Mouse (Mus musculus) WW6 (cell line): ENCODE data around the gene Castor1.

Experiments used
- DNase-seq: peaks from one replicate; pipeline ENCODE4 v3.0.0-alpha.2; 2013; ENCODE audit warnings: low read depth, low spot score

Castor1 gene

GRCm38 (mm10) chr11:4235052-4235655 is 17.1 kb downstream of the Castor1 start:
- no peak for DNase-seq

GRCm38 (mm10) chr11:4235665-4236545 is 17.9 kb downstream of the Castor1 start, which contains the start of gene Osm:
TSS of gene Osm (plus strand) at chr11:4236420.
- no peak for DNase-seq

- no peak for DNase-seq
Observed at GRCm38 (mm10) chr11:4236546-4237067, 18.6 kb downstream of the Castor1 start.

- no peak for DNase-seq
Observed at GRCm38 (mm10) chr11:4237389-4237912, 19.4 kb downstream of the Castor1 start.

- no peak for DNase-seq
Observed at GRCm38 (mm10) chr11:4238167-4238566, 20.1 kb downstream of the Castor1 start.

GRCm38 (mm10) chr11:4239691-4240090 is 21.7 kb downstream of the Castor1 start:
- DNase-seq = no peak

- DNase-seq = no peak
Observed at GRCm38 (mm10) chr11:4240151-4240550, 22.1 kb downstream of the Castor1 start.

- DNase-seq = no peak
Observed at GRCm38 (mm10) chr11:4241180-4241579, 23.2 kb downstream of the Castor1 start.

- DNase-seq = no peak
Observed at GRCm38 (mm10) chr11:4246126-4246525, 28.1 kb downstream of the Castor1 start.

- no peak for DNase-seq
Observed at GRCm38 (mm10) chr11:4246623-4247022, 28.6 kb downstream of the Castor1 start.

- DNase-seq = no peak
Observed at GRCm38 (mm10) chr11:4247201-4247959, 29.4 kb downstream of the Castor1 start.

- no peak for DNase-seq
Observed at GRCm38 (mm10) chr11:4249151-4249550, 31.1 kb downstream of the Castor1 start.

GRCm38 (mm10) chr11:4250290-4250689 is 32.3 kb downstream of the Castor1 start:
- DNase-seq = no peak

GRCm38 (mm10) chr11:4251376-4251775 is 33.4 kb downstream of the Castor1 start:
- DNase-seq = no peak

- DNase-seq = no peak
Observed at GRCm38 (mm10) chr11:4252886-4253285, 34.9 kb downstream of the Castor1 start.

GRCm38 (mm10) chr11:4256846-4257607 is 39.0 kb downstream of the Castor1 start, which contains the start of gene Lif:
TSS of gene Lif (plus strand) at chr11:4257557.
- no peak for DNase-seq

GRCm38 (mm10) chr11:4257756-4258155 is 39.7 kb downstream of the Castor1 start:
- no peak for DNase-seq

GRCm38 (mm10) chr11:4258657-4259082 is 40.6 kb downstream of the Castor1 start:
- DNase-seq = no peak

GRCm38 (mm10) chr11:4260463-4261187 is 42.6 kb downstream of the Castor1 start:
- no peak for DNase-seq

- no peak for DNase-seq
Observed at GRCm38 (mm10) chr11:4261188-4261494, 43.1 kb downstream of the Castor1 start.
